Mouse (Mus musculus): ENCODE results near the gene Pcbd2. TPM values are rescaled to one million over a fixed set of nuclear protein-coding genes. Genes with fewer than 3 reads are reported as not detected.

Gene Pcbd2
- 49.2 and 58.4 TPM in 2 replicates for polyA plus RNA-seq (2014; fragmentation: Nextera tagmentation; extraction: Ambion mirVana)

DNA sequence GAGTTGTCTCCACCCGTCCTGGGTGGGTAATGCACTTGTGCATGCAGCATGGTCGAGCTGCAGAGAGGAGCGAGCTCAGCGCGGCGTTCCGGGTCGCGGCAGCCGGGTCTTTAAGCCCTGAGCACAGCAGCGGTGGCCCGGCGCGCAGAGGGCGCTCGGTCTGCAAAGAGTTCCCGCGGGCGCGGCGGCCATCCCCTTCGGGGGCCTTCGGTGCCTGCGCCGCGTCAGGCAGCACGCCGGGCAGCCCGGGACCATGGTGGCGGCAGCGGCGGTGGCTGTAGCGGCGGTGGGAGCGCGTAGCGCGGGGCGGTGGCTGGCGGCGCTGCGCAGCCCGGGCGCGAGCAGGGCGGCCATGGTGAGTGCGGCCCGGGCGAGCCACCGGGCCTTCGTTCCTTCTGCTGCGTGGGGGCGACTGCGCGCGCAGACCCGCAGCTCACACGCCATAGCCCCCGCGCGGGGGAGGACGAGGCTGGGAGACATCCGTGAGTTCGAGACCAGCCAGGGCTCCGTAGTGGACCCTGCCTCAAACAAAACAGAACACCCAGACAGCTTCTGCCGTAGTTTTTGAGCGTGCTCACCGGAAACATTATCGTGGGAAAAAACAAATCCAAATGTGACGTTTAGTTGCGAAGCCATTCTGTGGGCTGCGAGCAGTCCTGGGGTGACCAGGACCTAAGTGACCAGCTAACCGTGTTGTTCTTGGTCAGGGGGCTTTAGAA lies at the start of gene Pcbd2:
Pcbd2 (plus strand) TSS at position 249 of the 719 bp plus-strand sequence.
- peak within 1 kb of the TSS; percentile 70 for H3K4me3 ChIP-seq (ENCODE audit: low read length)
- peak within 1 kb of the TSS; percentile 97 for H3K27ac ChIP-seq (ENCODE audit: low read depth, low read length)
- H3K4me1 ChIP-seq (ENCODE audit: control insufficient read depth, insufficient read depth, low read length), result no peaks in the 10 kb centered on the region
- H3K4me2 ChIP-seq (replicated peaks; ENCODE audit: low read depth, low read length), result peak within 1 kb of the TSS; percentile 64
- peak within 1 kb of the TSS; percentile 83 for H3K9ac ChIP-seq (ENCODE audit: low read depth, low read length)
- no peaks in the 10 kb centered on the region for H3K27me3 ChIP-seq (ENCODE audit: control insufficient read depth, insufficient read depth, low read length)
- peak; percentile 86 for ATAC-seq (ENCODE audit: low FRiP score, low TSS enrichment)
- peaks cover 15% of the 10 kb centered on the region; the same call in 1 of the 2 replicates for H3K36me3 ChIP-seq (ENCODE audit: control insufficient read depth, insufficient read depth, low read length)
- under 1% methylated on average over 71 of the region's 73 CpGs for WGBS
- no peaks in the 10 kb centered on the region for H3K9me3 ChIP-seq (ENCODE audit: control insufficient read depth, low read length)

DNA sequence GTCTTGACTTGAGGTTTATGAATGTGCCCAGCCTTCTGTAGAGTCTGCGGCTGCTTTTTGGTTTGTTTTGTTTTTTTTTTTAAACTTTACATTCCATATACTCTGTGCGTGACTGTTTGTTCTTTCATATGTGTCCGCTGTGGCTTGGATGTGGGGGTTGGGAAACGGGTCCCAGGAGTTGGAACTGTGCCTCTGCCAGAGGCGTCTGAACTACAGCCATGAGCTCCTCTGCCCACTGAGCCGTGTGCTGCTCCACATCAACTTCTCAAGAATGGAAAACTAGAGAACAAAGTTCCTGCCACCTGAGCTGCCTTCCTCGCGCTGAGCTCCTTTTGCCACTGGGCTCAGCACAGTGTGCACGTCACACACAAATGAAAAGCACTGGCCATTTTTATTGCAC lies 45.0 kb upstream of the Pcbd2 start:
- H3K4me2 ChIP-seq (replicated peaks; ENCODE audit: low read depth, low read length), result no peak overlapping the region
- WGBS, result 86% methylated on average over 9 of the region's 9 CpGs
- no peaks in the 10 kb centered on the region for H3K9me3 ChIP-seq (ENCODE audit: control insufficient read depth, low read length)
- ATAC-seq (ENCODE audit: low FRiP score, low TSS enrichment), result no peak
- no peaks in the 10 kb centered on the region for H3K27me3 ChIP-seq (ENCODE audit: control insufficient read depth, insufficient read depth, low read length)
- H3K4me1 ChIP-seq (ENCODE audit: control insufficient read depth, insufficient read depth, low read length), result no peaks in the 10 kb centered on the region
- H3K27ac ChIP-seq (ENCODE audit: low read depth, low read length), result no peak overlapping the region
- no peak overlapping the region for H3K9ac ChIP-seq (ENCODE audit: low read depth, low read length)
- H3K4me3 ChIP-seq (ENCODE audit: low read length), result no peak overlapping the region
- H3K36me3 ChIP-seq (ENCODE audit: control insufficient read depth, insufficient read depth, low read length), result peaks cover 47% of the 10 kb centered on the region

DNA sequence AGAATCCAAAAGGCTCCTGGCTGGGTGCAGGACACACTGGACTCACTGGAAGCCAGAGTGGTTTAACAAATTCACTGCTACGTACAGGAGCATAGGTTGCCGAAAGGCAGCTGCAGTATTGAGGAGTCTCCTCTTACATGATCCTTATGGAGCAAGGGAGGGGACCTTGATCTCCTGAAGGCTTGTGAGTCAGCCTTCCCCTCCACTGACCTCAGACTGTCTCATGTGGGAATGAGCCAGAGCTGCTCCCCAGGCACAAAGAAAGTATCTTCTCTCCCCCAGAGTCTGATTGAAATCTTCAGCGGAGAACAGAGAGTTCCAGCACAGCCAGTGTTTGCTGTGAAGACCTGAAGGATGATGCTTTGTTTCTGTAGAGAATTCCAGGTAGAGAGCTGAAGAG lies 43.6 kb upstream of the Pcbd2 start:
- H3K9me3 ChIP-seq (ENCODE audit: control insufficient read depth, low read length), result no peaks in the 10 kb centered on the region
- H3K4me3 ChIP-seq (ENCODE audit: low read length), result no peak overlapping the region
- H3K27ac ChIP-seq (ENCODE audit: low read depth, low read length), result no peak overlapping the region
- no peaks in the 10 kb centered on the region for H3K4me1 ChIP-seq (ENCODE audit: control insufficient read depth, insufficient read depth, low read length)
- H3K4me2 ChIP-seq (replicated peaks; ENCODE audit: low read depth, low read length), result no peak overlapping the region
- no peaks in the 10 kb centered on the region for H3K27me3 ChIP-seq (ENCODE audit: control insufficient read depth, insufficient read depth, low read length)
- no peak for ATAC-seq (ENCODE audit: low FRiP score, low TSS enrichment)
- peaks cover 34% of the 10 kb centered on the region for H3K36me3 ChIP-seq (ENCODE audit: control insufficient read depth, insufficient read depth, low read length)
- WGBS, result 81% methylated on average over 3 of the region's 3 CpGs
- H3K9ac ChIP-seq (ENCODE audit: low read depth, low read length), result no peak overlapping the region

DNA sequence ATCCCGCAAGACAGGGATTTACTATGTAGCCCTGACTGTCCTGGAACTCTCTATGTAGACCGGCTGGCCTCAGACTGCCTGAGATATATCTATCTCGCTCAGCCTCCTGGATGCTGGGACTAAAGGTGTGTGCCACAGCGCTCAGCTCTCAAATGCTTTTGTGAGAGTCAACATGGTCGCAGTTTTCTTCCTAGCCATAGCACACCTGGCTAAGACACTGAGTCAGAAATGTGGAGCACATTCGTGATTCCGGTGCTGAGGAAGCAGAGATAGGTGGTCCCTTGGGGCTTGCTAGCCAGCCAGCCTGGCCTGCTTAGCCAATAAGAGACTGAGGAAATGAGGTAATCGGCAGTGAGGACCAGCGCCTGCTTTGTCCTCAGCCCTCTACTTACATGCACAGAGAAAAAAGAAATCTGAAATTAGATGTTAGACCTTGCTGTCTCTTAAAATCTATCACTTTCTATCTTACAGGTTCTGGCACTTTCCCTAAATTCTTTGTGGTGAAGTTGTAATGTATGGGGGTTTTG lies 41.0 kb upstream of the Pcbd2 start:
- no peak for ATAC-seq (ENCODE audit: low FRiP score, low TSS enrichment)
- no peaks in the 10 kb centered on the region for H3K4me1 ChIP-seq (ENCODE audit: control insufficient read depth, insufficient read depth, low read length)
- no peak overlapping the region for H3K4me2 ChIP-seq (replicated peaks; ENCODE audit: low read depth, low read length)
- H3K36me3 ChIP-seq (ENCODE audit: control insufficient read depth, insufficient read depth, low read length), result peaks cover 12% of the 10 kb centered on the region; the same call in 1 of the 2 replicates
- 71% methylated on average over 9 of the region's 9 CpGs for WGBS
- H3K9ac ChIP-seq (ENCODE audit: low read depth, low read length), result no peak overlapping the region
- no peak overlapping the region for H3K27ac ChIP-seq (ENCODE audit: low read depth, low read length)
- no peak overlapping the region for H3K4me3 ChIP-seq (ENCODE audit: low read length)
- no peaks in the 10 kb centered on the region for H3K9me3 ChIP-seq (ENCODE audit: control insufficient read depth, low read length)
- no peaks in the 10 kb centered on the region for H3K27me3 ChIP-seq (ENCODE audit: control insufficient read depth, insufficient read depth, low read length)

DNA sequence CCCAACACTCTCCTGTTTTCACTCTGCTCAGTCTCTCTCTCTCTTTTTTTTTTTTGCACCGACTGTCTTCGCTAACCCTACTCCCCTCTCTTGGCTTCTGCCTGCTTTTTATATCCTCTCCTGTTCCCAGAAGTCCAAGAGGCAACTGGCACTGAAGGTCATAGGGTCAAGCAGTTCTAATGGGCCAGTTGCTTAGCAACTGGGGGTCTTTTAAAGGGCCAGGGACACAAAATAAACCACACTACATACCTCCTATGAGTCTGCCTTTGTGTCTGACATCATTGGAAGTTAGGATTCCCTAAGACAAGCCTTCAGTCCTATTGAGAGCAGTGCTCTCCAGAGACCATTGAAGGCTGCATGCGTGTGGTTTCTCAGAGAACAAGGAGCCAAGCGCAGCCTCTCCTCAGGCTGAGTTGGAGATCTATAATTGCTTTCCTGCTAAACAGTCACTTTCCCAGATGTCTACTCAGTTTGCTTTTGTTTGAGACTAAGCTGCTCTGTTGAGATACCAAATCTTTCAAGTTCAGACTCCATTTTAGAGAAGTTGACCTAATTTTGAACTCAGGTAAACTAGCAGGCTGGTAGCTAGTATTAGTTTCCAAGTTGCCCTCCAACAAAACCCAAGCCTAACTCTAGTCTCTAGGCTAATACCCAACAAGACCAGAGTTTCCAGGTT lies 39.1 kb upstream of the Pcbd2 start:
- no peaks in the 10 kb centered on the region for H3K27me3 ChIP-seq (ENCODE audit: control insufficient read depth, insufficient read depth, low read length)
- no peaks in the 10 kb centered on the region for H3K4me1 ChIP-seq (ENCODE audit: control insufficient read depth, insufficient read depth, low read length)
- H3K27ac ChIP-seq (ENCODE audit: low read depth, low read length), result no peak overlapping the region
- ATAC-seq (ENCODE audit: low FRiP score, low TSS enrichment), result no peak
- WGBS, result 40% methylated on average over 4 of the region's 4 CpGs
- H3K9me3 ChIP-seq (ENCODE audit: control insufficient read depth, low read length), result no peaks in the 10 kb centered on the region
- no peak overlapping the region for H3K4me2 ChIP-seq (replicated peaks; ENCODE audit: low read depth, low read length)
- H3K4me3 ChIP-seq (ENCODE audit: low read length), result no peak overlapping the region
- H3K36me3 ChIP-seq (ENCODE audit: control insufficient read depth, insufficient read depth, low read length), result 0 out of 2 replicates have a peak, but pooled peaks cover 3% of the 10 kb centered on the region
- no peak overlapping the region for H3K9ac ChIP-seq (ENCODE audit: low read depth, low read length)

DNA sequence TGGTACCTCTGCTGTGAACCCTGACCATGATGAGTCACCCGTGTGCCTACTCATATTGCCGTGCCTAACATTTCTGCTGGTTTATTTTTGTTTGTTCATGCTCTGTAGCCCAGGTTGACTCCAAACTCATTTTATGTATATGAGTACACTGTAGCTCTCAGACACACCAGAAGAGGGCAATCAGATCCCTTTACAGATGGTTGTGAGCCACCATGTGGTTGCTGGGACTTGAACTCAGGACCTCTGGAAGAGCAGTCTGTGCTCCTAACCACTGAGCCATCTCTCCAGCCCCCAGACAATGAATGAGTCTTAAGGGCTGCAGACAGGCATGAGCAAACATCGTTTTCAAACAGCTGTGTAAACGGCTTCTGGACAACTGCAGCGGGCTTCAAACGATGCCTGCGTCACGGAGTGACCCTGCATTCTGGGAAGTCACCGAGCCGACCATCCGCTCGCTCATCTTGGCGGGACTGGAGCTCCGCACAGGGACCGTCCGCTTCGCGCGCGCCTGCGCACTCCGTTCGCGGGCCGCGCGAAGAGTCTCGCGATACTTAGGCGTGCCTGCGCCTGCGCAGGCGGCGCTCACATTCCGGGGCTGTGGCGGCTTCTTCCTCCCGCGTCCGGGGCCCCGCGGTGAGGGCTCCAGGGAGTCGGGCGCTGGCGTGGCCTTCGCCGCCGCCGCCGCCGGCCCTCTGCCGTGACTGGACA lies 34.5 kb upstream of the Pcbd2 start, which contains the start of gene B230219D22Rik:
B230219D22Rik (plus strand) TSS at position 590 of the 708 bp plus-strand sequence.
- WGBS, result 2% methylated on average over 50 of the region's 51 CpGs
- no peaks in the 10 kb centered on the region for H3K36me3 ChIP-seq (ENCODE audit: control insufficient read depth, insufficient read depth, low read length)
- peak within 1 kb of the TSS; percentile 84 for H3K4me2 ChIP-seq (replicated peaks; ENCODE audit: low read depth, low read length)
- H3K4me1 ChIP-seq (ENCODE audit: control insufficient read depth, insufficient read depth, low read length), result peaks cover 14% of the 10 kb centered on the region
- H3K9ac ChIP-seq (ENCODE audit: low read depth, low read length), result peak within 1 kb of the TSS; percentile 100
- no peaks in the 10 kb centered on the region for H3K9me3 ChIP-seq (ENCODE audit: control insufficient read depth, low read length)
- H3K27me3 ChIP-seq (ENCODE audit: control insufficient read depth, insufficient read depth, low read length), result no peaks in the 10 kb centered on the region
- peak; percentile 97 for ATAC-seq (ENCODE audit: low FRiP score, low TSS enrichment)
- peak within 1 kb of the TSS; percentile 66 for H3K4me3 ChIP-seq (ENCODE audit: low read length)
- peak within 1 kb of the TSS; percentile 94 for H3K27ac ChIP-seq (ENCODE audit: low read depth, low read length)

DNA sequence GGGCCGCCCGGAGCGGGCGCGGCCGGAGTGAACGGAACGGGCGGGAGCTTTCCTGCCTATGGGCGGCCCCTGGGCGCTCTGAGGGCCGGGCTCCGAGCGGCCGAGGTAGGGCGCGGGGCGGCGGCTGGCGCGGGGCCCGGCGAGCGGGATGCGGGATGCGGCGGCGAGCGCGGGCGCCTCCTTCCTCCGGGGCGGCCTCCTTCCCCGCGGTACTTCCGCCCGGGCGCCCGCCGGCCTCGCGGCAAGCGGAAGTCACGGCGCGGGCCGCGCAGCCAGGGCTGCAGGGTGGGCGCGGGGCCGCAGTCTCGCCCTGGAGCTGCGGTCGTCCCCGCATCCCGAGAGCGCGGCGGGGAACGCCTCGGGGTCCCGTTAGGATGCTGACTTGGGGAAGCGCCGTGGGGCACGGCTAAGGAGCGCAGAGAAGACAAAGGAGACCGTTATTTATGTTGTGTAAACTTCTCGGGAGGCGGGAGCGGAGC lies 33.9 kb upstream of the Pcbd2 start:
- H3K4me2 ChIP-seq (replicated peaks; ENCODE audit: low read depth, low read length), result peak overlapping the region; percentile 84
- H3K27ac ChIP-seq (ENCODE audit: low read depth, low read length), result peak overlapping the region; percentile 94
- peak overlapping the region; percentile 66 for H3K4me3 ChIP-seq (ENCODE audit: low read length)
- peak overlapping the region; percentile 100 for H3K9ac ChIP-seq (ENCODE audit: low read depth, low read length)
- H3K4me1 ChIP-seq (ENCODE audit: control insufficient read depth, insufficient read depth, low read length), result peaks cover 14% of the 10 kb centered on the region
- no peaks in the 10 kb centered on the region for H3K9me3 ChIP-seq (ENCODE audit: control insufficient read depth, low read length)
- ATAC-seq (ENCODE audit: low FRiP score, low TSS enrichment), result no peak; the same call in 1 of the 2 replicates
- H3K36me3 ChIP-seq (ENCODE audit: control insufficient read depth, insufficient read depth, low read length), result no peaks in the 10 kb centered on the region
- no peaks in the 10 kb centered on the region for H3K27me3 ChIP-seq (ENCODE audit: control insufficient read depth, insufficient read depth, low read length)
- WGBS, result under 1% methylated on average over 45 of the region's 70 CpGs

DNA sequence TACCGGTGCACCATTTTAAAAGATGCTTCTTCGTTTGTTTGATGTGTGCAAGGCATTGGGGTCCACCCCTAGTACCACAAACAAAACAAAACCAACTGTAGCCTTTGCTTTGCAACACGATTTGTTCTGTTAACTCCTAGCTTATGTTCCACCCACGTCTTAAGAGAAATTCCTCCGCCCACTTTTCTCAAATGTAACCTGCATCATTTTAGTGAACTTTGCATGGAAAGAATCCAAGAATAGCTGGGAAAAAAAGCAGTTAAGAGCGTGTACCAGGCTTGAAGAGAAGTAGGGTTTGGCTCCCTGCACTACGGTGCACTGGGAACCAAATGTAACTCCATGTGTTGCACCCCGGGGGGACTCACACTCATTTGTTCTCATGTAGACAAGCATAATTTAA lies 33.1 kb upstream of the Pcbd2 start:
- ATAC-seq (ENCODE audit: low FRiP score, low TSS enrichment), result no peak
- H3K9me3 ChIP-seq (ENCODE audit: control insufficient read depth, low read length), result no peaks in the 10 kb centered on the region
- peaks cover 8% of the 10 kb centered on the region for H3K36me3 ChIP-seq (ENCODE audit: control insufficient read depth, insufficient read depth, low read length)
- H3K4me1 ChIP-seq (ENCODE audit: control insufficient read depth, insufficient read depth, low read length), result peaks cover 14% of the 10 kb centered on the region
- WGBS, result 11% methylated on average over 8 of the region's 8 CpGs
- peak overlapping the region; percentile 84 for H3K4me2 ChIP-seq (replicated peaks; ENCODE audit: low read depth, low read length)
- 0 out of 2 replicates have a peak overlapping the region, but pooled peaks have one; percentile 94 for H3K27ac ChIP-seq (ENCODE audit: low read depth, low read length)
- H3K4me3 ChIP-seq (ENCODE audit: low read length), result peak overlapping the region; percentile 66
- H3K27me3 ChIP-seq (ENCODE audit: control insufficient read depth, insufficient read depth, low read length), result no peaks in the 10 kb centered on the region
- H3K9ac ChIP-seq (ENCODE audit: low read depth, low read length), result peak overlapping the region; percentile 100
